Mouse (Mus musculus): ENCODE results near the gene Phyhd1. TPM values are rescaled to one million over a fixed set of nuclear protein-coding genes. Genes with fewer than 3 reads are reported as not detected.

Phyhd1 gene
- total and polyA plus RNA-seq, 3 experiments: 0.19 to 1.6 TPM; not detected in 1

DNA sequence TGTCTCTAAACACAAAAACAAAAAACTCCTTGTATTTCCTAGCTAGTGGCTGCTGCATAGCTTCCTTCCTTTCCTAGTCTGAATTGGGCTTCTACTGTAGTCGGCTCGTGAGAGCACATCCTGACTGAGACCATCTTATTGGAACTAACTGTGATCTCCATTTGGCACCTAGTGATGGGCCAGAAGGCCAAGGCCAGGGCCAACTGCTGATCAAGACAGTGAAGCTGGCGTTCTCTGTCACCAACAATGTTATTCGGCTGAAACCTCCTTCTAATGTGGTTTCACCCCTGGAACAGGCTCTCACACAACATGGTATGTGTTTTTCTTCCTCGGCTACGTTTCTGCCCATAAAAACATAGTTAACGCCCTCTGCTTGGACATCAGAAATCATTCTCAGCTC is 61.3 kb downstream of the Phyhd1 start:
- Histone ChIP-seq H3K4me3 (ENCODE audit: control insufficient read depth in 1 of 2, insufficient read depth in 1 of 2, low read depth in 2 of 2, low read length in 2 of 2) (no peak overlapping the region), H3K36me3 (ENCODE audit: control insufficient read depth in 1 of 2, insufficient read depth in 2 of 2, low read length in 2 of 2) (peaks cover 0 to 20% of the 10 kb centered on the region in 2 experiments; a peak in 2 of 4 replicates), H3K27ac (ENCODE audit: control insufficient read depth, low read depth, low read length) (no peak overlapping the region), H3K9me3 (replicated peaks; ENCODE audit: insufficient read depth, low read length) (no peaks in the 10 kb centered on the region), H3K79me2 (ENCODE audit: control insufficient read depth, insufficient read depth, low read length, poor library complexity) (no peaks in the 10 kb centered on the region), H3K27me3 (ENCODE audit: control insufficient read depth in 1 of 2, insufficient read depth in 2 of 2, low read length in 2 of 2) (no peaks in the 10 kb centered on the region), H3K4me1 (ENCODE audit: control insufficient read depth in 1 of 2, insufficient read depth in 2 of 2, low read length in 2 of 2) (no peaks in the 10 kb centered on the region), H3K9ac (ENCODE audit: control insufficient read depth, low read depth, low read length, poor library complexity, severe bottlenecking) (no peak overlapping the region)
- TF ChIP-seq ZKSCAN1 (IDR thresholded peaks at IDR 0.05; ENCODE audit: low read depth, low read length) (no peak), EP300 (IDR thresholded peaks at IDR 0.05; ENCODE audit: low read depth in 1 of 2, low read length in 2 of 2) (no peak), JUND (IDR thresholded peaks at IDR 0.05; ENCODE audit: low read depth, low read length) (no peak), BHLHE40 (IDR thresholded peaks at IDR 0.05; ENCODE audit: borderline replicate concordance, low read depth, low read length) (no peak), ZNF384 (IDR thresholded peaks at IDR 0.05; ENCODE audit: low read depth, low read length) (no peak), USF2 (IDR thresholded peaks at IDR 0.05; ENCODE audit: borderline replicate concordance in 1 of 2, insufficient read depth in 1 of 2, low read depth in 1 of 2, low read length in 2 of 2) (no peak)
- DNase-seq (ENCODE audit: low read depth, low spot score): no peak

GRCm38 (mm10) chr2:30328791-30329190 is 62.8 kb downstream of the Phyhd1 start:
- H3K4me1 ChIP-seq (ENCODE audit: control insufficient read depth in 1 of 2, insufficient read depth in 2 of 2, low read length in 2 of 2): no peaks in the 10 kb centered on the region
- DNase-seq (ENCODE audit: low read depth, low spot score): no peak
- no peak overlapping the region for H3K9ac ChIP-seq (ENCODE audit: control insufficient read depth, low read depth, low read length, poor library complexity, severe bottlenecking)
- H3K36me3 ChIP-seq (ENCODE audit: control insufficient read depth in 1 of 2, insufficient read depth in 2 of 2, low read length in 2 of 2): peaks cover 0 to 17% of the 10 kb centered on the region in 2 experiments; a peak in 2 of 4 replicates
- no peak overlapping the region for H3K27ac ChIP-seq (ENCODE audit: control insufficient read depth, low read depth, low read length)
- no peaks in the 10 kb centered on the region for H3K79me2 ChIP-seq (ENCODE audit: control insufficient read depth, insufficient read depth, low read length, poor library complexity)
- no peak overlapping the region for H3K4me3 ChIP-seq (ENCODE audit: control insufficient read depth in 1 of 2, insufficient read depth in 1 of 2, low read depth in 2 of 2, low read length in 2 of 2)
- H3K9me3 ChIP-seq (replicated peaks; ENCODE audit: insufficient read depth, low read length): no peaks in the 10 kb centered on the region
- H3K27me3 ChIP-seq (ENCODE audit: control insufficient read depth in 1 of 2, insufficient read depth in 2 of 2, low read length in 2 of 2): no peaks in the 10 kb centered on the region
- TF ChIP-seq ELF1 (IDR thresholded peaks at IDR 0.05; ENCODE audit: low read depth, low read length) (no peak), ETS1 (IDR thresholded peaks at IDR 0.05; ENCODE audit: low read depth, low read length) (no peak), USF1 (IDR thresholded peaks at IDR 0.05; ENCODE audit: low read depth, low read length) (no peak), RAD21 (IDR thresholded peaks at IDR 0.05; ENCODE audit: low read depth, low read length) (no peak), UBTF (IDR thresholded peaks at IDR 0.05; ENCODE audit: borderline replicate concordance, insufficient read depth, low read depth, low read length) (no peak), SIN3A (IDR thresholded peaks at IDR 0.05; ENCODE audit: low read length) (no peak), ZMIZ1 (IDR thresholded peaks at IDR 0.05; ENCODE audit: low read depth, low read length) (no peak), GABPA (IDR thresholded peaks at IDR 0.05; ENCODE audit: low read depth, low read length) (no peak), CHD1 (IDR thresholded peaks at IDR 0.05; ENCODE audit: low read depth, low read length) (no peak), NRF1 (IDR thresholded peaks at IDR 0.05; ENCODE audit: insufficient read depth, low read depth, low read length, poor library complexity, severe bottlenecking) (no peak), ZNF384 (IDR thresholded peaks at IDR 0.05; ENCODE audit: low read depth, low read length) (no peak), JUND (IDR thresholded peaks at IDR 0.05; ENCODE audit: low read depth, low read length) (no peak), POLR2A (IDR thresholded peaks at IDR 0.05; ENCODE audit: control insufficient read depth in 1 of 2, insufficient read depth in 1 of 2, low read depth in 1 of 2, low read length in 2 of 2, poor library complexity in 1 of 2) (no peak), MYC (IDR thresholded peaks at IDR 0.05; ENCODE audit: low read depth, low read length) (no peak), RCOR1 (IDR thresholded peaks at IDR 0.05; ENCODE audit: low read depth, low read length) (no peak), MAZ (IDR thresholded peaks at IDR 0.05; ENCODE audit: low read depth, low read length) (no peak), BHLHE40 (IDR thresholded peaks at IDR 0.05; ENCODE audit: borderline replicate concordance, low read depth, low read length) (no peak), MAFK (IDR thresholded peaks at IDR 0.05; ENCODE audit: borderline replicate concordance, low read depth, low read length) (no peak), POLR2AphosphoS2 (IDR thresholded peaks at IDR 0.05; ENCODE audit: low read length) (no peak), USF2 (IDR thresholded peaks at IDR 0.05; ENCODE audit: borderline replicate concordance in 1 of 2, insufficient read depth in 1 of 2, low read depth in 1 of 2, low read length in 2 of 2) (no peak)

All from MEL (cell line).